Mouse (Mus musculus) adrenal gland, postnatal 36 days (tissue): ENCODE data around the gene Dnaaf2. TPM values are rescaled to one million over a fixed set of nuclear protein-coding genes. Genes with fewer than 3 reads are reported as not detected.

Experiments
- DNase-seq, 2 experiments: peaks; one replicate each; pipeline ENCODE4 v3.0.0; 2021; ENCODE audit warnings: mixed read lengths in 1 of 2
- total RNA-seq, 2 experiments: library from RNA; stranded (reverse); gene quantifications; 2 replicates each; pipeline ENCODE4 v1.2.3; 2021

Gene Dnaaf2
- total RNA-seq, 2 experiments from 2014 or later, result 0.93 to 1.2 TPM

DNA sequence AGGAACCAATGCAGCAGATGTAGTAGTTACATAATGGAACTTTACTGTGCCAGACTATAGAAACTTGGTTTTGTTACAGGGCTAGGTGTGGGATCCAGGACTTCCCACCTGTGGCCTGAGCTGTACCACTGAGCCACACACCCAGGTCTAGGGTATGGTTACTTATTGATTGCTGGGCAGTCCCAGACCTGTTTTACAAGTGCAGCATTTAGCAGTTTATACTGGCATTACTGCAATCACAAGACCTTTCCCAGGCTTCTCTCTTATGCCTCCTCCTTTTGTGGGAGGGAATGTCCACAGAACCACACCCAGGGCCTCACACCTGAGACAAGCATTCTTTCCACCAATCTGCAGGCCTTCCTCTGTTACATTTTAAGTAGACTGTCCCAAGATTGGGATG lies 756 bp upstream of the Dnaaf2 start:
- DNase-seq, result no peak

DNA sequence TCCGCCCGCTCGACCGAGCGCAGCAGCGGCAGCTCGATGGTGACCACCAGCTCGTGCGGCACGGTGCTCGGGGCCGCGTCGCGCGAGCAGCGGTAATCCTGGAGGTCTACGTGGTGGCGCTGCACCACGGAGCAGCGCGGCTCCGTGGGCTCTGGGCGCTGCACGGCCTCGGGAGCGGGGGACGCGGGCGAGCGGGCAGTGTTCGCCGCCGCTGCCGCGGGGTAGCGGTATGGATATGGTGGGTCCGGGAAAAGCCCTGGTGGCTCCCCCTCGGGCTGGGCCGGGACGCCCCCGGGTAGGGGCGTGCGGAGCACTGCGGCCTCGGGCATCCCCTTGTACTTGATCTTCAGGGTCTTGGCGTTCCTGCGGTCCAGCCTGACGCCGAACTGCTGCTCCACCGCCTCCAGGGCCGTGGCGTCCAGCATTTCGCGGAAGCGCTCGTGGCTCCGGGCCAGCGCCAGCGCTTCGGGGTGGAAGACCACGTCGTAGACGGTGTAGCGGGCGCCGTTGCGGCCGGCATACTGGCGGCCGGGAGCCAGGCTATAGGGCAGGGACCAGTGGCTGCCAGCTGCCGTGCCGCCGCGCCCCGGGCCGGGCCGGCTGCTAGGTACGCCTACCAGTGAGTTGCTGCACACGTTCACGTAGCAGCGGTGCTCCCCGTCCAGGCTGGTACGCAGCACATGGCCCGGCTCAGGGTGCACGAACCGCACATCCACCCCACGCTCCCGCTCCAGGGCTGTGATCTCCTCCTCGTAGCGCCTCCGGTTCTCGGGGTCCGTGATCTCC lies 658 bp downstream of the Dnaaf2 start:
- peak; percentile 68 to 78 for DNase-seq

DNA sequence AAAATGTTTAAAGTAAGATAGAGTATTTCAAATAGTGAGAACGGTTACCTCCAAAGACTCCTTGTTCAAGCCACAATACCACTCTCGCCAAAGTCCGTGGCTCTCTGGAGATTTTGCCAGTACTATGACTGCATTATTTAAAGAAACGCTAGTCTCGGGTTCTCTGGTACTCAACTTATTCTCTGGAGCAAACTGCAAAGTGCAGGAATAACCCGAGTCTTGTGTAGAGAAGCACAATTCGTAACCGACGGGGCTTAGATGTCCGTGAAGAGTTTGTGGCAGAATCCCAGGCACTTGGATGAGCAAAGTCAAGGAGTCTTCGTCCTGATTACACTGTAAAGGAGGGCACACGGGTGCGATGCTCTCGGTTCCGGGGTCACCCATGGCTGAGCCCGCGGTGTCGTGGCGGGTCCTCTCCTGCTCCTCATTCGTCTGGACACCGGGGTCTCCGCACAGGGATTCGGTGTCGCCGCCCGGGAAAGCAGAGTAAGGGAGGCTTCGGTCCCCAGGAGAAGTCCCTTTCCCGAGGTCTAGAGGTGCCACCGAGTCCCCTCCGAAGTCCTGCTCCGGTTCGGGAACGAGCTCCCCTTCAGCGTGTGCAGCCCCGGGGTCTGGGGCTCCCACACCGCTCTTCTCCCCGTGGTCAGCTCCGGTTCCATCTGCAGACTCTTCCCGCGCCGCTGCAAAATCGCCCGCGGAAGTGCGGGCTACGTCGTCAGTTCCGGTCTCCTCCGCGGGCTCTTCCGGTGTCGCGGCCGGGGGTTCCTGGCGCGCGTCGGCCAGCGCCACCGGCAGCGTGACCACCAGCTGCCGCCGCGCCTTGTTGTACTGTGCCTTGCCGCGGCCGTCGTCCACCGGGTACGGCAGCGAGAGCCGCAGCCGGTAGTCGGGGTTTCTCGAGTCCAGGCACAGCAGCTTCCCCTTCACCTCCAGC lies 1.5 kb downstream of the Dnaaf2 start, which contains the start of gene Gm49383:
TSS of gene Gm49383 (minus strand) at position 661 of the 934 bp plus-strand sequence.
- peak; percentile 75 to 85 for DNase-seq

DNA sequence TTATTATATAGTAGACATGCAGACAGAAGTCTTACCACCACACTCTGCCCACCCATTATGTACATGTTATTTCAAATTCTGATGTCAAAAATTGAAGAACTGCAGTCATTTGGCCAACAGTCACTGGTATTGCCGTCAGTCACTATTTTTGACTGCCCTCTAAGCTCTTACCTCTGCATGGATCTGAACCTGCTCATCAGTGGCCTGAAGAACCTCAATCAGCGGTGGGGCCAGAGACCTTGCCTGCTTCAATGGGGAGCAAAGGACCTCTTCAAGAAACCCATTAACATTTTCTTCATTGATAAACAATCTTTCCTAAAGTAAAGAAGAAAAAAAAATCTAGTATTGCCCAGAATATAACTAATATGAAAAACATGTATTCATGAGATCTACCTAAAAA lies 5.6 kb downstream of the Dnaaf2 start:
- no peak for DNase-seq

DNA sequence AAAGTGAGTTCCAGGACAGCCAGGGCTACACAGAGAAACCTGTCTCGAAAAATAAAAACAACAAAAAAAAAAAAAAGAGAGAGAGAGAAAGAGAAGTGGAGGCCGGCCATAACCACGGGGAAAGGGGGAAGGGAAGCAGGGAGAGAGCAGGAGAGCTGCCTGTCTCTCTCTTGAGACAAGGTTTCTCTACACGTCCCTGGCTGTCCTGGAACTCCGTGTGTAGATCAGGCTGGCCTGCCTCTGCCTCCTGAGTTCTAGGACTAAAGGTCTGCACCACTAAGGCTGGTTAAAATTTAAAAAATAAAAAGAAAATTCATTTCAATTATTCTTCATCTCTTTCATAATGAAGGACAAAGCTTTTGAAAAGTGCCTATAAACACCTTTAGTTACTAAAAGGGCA lies 6.8 kb downstream of the Dnaaf2 start:
- no peak for DNase-seq

DNA sequence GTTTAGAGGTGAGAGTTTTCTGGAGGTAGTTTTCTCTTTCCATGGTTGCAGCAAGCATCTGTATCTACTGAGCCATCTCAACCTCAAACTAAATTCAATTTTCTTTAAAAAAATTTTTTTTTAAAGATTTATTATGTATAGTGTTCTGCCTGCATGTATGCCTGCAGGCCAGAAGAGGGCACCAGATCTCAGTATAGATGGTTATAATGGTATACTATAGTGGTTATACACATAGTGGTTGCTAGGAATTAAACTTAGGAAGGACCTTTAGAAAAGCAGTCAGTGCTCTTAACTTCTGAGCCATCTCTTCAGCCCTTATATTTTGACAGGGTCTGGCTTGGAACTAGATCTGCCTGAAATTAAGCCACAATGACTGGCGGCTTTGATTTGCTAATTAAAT lies 7.7 kb downstream of the Dnaaf2 start:
- DNase-seq, result peak in 1 of 2 experiments; percentile 26

DNA sequence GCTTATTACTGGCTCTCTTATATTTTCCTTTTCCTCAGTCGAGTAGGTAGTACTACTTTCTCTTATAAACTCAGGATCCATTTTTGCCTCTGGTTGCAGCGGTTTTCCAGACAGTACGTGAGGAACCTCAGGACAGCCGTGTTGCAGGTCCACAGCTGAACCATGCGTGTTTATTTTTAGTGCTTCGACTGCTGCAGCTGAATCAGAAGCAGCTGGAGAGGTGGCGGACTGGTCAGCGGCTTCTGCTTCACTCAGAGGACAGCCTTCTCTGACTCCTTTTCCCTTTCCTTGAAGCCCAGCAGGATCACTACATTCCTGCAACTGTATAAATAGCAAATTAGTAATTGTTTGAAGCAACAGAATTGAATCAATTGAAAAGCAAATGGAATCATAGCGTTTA lies 8.2 kb downstream of the Dnaaf2 start:
- no peak for DNase-seq

DNA sequence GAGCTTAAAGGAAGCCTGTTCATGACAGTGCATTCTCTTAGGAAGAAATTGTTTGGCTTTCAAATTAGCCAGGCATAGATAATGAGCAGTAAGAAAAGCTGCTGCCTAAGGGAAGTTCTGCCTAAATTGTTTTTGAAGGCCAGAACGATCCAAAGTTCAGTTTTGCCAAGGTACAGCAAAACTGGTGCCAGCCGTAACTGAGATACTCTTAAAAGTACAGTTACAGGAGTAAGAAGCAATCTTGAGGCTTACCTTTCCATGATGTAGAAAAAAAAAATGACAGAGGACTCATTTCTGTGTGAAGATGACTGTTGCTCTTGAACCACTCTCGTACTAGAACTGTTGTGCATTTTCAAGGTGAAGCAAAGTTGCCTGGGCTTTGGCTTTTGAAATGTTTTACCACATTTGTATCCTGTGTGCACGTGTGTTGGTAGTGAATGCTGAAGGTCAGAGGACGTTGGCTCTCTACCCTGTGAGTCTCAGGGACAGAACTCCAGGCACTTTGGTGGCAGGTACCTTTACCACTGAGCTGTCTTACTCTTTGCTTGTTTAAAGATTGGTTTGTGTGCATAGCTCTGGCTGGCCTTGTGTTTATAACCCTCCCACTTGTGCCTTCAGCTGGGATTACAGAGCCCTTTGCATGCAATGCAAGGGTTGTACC lies 11.3 kb downstream of the Dnaaf2 start:
- DNase-seq, result peak in 1 of 2 experiments; percentile 46

DNA sequence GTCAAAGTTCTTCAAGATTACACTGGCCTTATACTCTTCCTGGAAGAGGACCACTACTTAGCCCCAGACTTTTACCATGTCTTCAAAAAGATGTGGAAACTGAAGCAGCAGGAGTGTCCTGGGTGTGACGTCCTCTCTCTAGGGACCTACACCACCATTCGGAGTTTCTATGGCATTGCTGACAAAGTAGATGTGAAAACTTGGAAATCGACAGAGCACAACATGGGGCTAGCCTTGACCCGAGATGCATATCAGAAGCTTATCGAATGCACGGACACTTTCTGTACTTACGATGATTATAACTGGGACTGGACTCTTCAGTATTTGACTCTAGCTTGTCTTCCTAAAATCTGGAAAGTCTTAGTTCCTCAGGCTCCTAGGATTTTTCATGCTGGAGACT lies 12.9 kb downstream of the Dnaaf2 start:
- DNase-seq, result no peak

DNA sequence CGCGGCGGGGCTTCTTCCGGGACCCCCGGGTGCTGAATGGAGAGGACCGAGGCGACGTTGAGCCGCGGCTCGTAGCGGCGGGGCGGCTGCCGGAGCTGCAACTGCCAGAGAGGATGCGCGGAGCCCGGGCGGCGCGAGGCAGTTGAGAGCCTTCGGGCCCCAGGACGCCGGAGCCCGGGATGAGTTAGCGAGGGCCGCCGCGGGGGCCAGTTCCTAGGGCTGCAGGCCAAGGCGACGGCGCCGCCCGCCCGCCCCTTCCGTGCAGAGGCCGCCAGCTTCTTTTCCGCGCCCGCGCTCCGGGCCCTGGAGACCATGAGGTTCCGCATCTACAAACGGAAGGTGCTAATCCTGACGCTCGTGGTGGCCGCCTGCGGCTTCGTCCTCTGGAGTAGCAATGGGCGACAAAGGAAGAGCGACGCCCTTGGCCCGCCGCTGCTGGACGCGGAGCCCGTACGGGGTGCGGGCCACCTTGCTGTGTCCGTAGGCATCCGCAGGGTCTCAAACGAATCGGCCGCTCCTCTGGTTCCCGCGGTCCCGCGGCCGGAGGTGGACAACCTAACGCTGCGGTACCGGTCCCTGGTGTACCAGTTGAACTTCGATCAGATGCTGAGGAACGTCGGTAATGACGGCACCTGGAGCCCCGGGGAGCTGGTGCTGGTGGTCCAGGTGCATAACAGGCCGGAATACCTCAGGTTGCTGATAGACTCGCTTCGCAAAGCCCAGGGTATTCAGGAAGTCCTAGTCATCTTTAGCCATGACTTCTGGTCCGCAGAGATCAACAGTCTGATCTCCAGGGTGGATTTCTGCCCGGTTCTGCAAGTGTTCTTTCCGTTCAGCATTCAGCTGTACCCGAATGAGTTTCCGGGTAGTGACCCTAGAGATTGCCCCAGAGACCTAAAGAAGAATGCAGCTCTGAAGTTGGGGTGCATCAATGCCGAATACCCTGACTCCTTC lies 13.6 kb downstream of the Dnaaf2 start:
- DNase-seq, result peak; percentile 69 to 75

DNA sequence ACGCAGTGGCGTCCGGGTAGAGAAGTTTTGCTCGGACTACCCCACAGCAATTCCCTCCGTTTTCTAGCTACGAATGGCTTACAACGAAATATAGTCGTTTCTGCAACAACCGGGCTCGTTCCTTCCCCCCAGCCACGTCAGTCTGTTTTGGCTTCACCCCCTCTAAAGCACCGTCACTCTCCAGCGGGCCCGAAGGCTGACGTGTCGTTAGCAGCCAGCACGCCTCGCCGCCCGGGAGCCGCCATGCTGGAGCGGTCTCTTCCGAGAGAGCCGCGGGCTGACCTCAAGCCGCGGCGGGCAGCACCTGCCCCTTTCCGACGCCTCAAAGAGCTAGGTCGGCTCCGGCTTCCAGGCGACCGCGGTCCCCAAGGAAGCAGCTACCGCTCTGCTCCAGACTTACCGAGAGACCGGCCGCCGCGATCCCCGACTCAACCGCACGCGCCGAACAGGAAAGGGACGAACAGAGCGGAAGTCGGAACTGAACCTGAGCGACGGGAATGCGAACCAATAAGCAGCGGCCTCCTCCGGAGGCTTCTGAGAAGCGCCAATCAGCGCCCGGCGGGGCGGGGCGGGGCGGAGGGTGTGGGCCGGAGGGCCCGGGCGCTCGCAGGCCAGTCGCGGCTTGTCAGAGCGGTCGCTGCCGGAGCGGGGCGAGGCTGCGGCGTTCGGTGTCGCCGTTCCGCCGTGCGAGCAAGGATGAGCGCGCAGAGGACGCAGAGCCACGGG lies 14.5 kb downstream of the Dnaaf2 start, which contains the start of the genes Rpl36al and Mgat2:
TSS of gene Rpl36al (minus strand) at position 501 of the 726 bp plus-strand sequence.
TSS of gene Mgat2 (plus strand) at position 575 of the 726 bp plus-strand sequence.
- peak; percentile 99 to 100 for DNase-seq

DNA sequence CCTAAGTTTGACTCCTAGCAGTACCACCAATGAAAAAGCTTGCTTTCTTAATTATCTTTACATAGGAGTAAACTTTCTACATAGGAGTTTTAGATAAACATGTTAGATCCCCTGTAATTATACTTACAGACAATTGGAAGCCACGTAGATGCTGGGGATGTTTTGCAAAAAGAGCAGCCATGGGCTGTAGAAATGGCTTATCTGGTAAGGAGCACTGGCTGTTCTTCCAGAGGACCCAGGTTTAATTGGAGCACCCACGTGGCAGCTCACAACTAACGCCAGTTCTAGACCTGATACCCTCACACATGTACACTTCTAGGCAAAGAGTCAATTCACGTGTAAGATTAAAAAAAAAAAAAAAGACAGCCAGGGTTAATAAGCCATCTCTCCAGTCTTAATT lies 16.4 kb downstream of the Dnaaf2 start:
- no peak for DNase-seq

DNA sequence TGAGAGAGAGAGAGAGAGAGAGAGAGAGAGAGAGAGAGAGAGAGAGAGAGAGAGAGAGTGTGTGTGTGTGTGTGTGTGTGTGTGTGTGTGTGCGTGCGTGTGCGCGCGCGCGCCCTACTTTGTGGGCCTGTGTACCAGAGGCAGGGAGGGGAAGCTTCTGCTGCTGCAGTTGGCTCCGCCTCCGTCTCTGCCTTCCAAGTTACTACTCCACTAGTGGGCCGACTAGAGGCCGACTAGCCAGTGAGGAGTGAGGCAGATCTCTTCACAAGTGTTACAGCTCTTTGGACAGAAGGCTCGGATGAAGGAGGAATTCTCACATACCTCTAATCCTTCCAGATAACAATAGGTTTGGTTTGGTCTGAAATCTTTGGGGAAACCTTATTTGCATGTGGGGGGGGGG lies 18.9 kb downstream of the Dnaaf2 start:
- DNase-seq, result no peak

DNA sequence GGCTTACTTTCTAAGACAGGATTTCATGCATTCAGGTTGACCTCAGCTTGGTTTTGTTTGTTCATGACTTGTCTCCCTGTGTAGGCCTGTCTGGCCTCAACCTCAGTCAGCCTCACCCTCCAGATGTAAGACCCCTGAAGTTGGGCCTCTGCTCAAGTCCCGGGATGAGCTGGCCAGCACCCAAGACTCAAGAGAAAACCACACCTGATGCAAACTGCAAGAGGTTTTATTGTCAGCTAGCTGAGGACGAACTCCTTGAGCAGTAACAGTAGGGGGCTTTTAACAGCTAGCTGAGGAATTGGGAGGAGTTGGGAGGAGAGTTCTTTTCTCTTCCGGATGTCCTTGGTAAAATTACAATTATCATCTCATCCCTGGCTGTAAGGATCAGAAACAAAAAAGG lies 20.7 kb downstream of the Dnaaf2 start:
- DNase-seq, result no peak

DNA sequence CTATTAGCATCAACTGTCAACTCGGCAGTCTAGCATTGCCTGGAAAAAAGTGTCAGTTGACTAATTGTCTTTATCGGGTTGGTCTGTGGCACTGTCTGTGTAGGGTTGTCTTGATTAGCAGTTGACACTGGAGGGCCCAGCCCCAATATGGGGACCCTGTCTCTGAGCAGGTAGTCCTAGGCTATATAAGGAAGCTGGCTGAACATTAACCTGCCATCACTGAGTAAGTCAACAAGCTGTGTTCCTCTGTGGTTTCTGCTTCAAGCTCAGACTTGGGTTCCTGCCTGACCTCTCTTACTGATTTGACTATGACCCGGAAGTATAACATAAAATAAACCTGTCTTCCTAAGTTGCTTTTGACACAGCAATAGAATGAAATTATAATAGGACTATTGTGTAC lies 22.3 kb downstream of the Dnaaf2 start:
- DNase-seq, result no peak

DNA sequence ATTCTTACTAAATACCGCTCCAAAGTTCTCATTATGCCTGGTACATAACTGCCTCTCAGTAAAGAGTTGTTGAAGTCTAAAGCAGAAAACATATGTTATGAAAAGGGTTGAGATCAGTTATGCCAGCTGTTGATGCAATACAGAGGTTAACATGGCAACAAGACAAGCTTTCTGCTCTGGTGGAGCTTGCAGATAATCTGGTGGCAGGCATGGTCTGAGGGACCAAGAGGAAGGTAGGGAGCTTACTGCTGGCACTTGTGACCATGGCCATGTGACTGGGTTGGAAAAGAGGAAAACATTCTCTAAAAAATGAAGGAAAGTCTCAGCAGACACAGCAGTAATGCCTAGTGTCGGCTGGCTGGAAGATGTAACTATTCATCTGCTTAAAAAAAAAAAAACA lies 26.9 kb downstream of the Dnaaf2 start:
- no peak for DNase-seq

DNA sequence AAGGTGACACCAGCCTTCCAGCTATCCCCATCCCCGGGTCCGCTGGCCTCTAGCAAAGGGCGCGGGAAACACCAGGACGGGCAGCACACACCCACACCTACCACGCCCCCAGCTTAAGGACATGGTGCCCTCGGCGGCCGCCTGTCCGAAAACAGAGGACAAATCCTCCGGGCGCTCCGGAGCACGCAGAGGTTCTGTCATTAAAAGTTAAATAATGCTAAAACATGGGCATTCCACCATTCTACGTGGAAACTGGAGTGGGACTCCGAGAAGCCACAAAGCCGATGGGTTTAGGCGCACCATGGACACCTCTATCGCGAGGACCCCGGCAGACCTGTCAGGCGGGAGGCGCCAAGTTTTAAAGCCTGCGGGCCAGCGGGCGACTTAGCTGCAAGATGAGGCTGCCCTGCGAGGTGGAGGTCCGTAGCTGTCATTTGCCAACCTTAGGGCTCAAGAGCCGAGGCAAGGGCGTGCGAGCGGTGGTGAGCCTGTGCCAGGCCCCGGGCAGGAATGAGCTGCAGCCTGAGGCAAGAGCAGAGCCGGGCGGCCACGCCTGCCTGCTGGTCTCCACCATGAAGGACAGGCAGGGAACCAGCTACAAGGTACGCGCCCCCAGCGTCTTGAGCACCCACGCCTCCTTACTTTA lies 29.6 kb downstream of the Dnaaf2 start, which contains the start of gene Lrr1:
TSS of gene Lrr1 (plus strand) at position 354 of the 646 bp plus-strand sequence.
- DNase-seq, result peak; percentile 87 to 90

DNA sequence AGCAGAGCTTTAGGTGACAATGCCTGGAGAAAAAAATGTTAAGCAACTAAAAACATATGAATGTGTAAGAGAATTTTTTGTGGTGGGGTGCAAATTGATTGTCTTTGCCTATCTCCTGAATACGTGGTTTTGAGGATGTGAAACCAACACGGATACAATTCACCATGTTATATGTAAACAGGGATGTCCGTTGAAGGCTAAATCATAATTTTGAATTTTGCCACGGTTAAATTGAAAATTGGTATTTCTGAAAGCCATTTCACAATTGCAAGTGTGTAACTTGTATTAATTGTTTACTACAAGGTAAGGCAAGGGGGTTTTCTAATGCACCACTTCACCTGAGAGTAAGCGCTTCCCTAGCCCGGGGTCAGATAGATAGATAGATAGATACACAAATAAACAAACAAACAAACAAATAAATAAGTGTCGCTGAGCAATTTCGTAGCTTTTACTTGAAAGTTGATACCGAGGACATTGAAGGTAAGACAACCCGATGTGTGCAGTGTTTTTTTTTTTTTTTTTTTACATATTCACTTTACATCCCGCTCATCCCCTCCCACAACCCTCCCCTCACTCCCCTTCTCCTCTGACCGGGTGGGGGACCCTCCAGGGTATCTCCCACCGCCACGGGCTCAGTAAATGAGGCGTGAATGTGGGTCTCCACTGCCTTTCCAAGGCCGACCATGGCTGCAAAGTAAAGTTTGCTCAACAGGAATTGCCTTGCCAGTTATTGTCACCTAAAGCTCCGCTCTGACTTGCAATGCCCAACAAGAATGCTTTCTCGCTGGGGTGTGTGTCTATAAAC lies 30.4 kb downstream of the Dnaaf2 start:
- DNase-seq, result no peak
